Mouse (Mus musculus) liver, embryonic 14.5 days (tissue): ENCODE results near the gene Pwwp2a. TPM values are rescaled to one million over a fixed set of nuclear protein-coding genes. Genes with fewer than 3 reads are reported as not detected.
A peak's percentile ranks its signal among the peaks of the same experiment; 100 is the strongest.

Experiments used
- ATAC-seq: fragments of 200-750 bp; cut with Nextera tagmentation; 2 replicates; pipeline ENCODE4 v1.8.0; 2017; ENCODE audit warnings: moderate number of reproducible peaks, mild to moderate bottlenecking, moderate library complexity; ENCODE audit not compliant: insufficient read depth
- DNase-seq, 3 experiments: peaks; one replicate each; pipeline ENCODE4 v3.0.0-alpha.2; 2012 to 2013; ENCODE audit warnings: low read depth in 3 of 3, low spot score in 3 of 3
- H3K27ac ChIP-seq: fragments of 300-500 bp; sonication (generic); 2 replicates; pipeline ENCODE4 v1.5.1; 2014; ENCODE audit warnings: moderate library complexity, mild to moderate bottlenecking, control low read depth, inconsistent platforms
- H3K27me3 ChIP-seq: fragments of 300-500 bp; sonication (generic); 2 replicates; pipeline ENCODE4 v1.6.1; 2014; ENCODE audit warnings: mild to moderate bottlenecking, low read length, moderate library complexity; ENCODE audit not compliant: control insufficient read depth, insufficient read depth
- H3K36me3 ChIP-seq: fragments of 300-500 bp; sonication (generic); replicated peaks from 2 replicates; pipeline ENCODE4 v1.6.1; 2014; ENCODE audit warnings: low read depth; ENCODE audit not compliant: control insufficient read depth, insufficient read depth
- H3K4me1 ChIP-seq, 2 experiments: fragments of 200-500 bp in 1 of 2; fragments of 300-500 bp in 1 of 2; sonication (generic) in 1 of 2; replicated peaks; 2 replicates each; pipeline ENCODE4 v1.6.1; 2012 to 2014; ENCODE audit warnings: antibody characterized with exemption in 1 of 2, inconsistent platforms in 1 of 2, low read length in 1 of 2; ENCODE audit not compliant: control insufficient read depth in 2 of 2, insufficient read depth in 2 of 2
- H3K4me2 ChIP-seq: fragments of 300-500 bp; sonication (generic); 2 replicates; pipeline ENCODE4 v1.6.1; 2014; ENCODE audit warnings: low read depth, mild to moderate bottlenecking, control low read depth, moderate library complexity
- H3K4me3 ChIP-seq, 2 experiments: fragments of 200-500 bp in 1 of 2; fragments of 300-500 bp in 1 of 2; sonication (generic) in 1 of 2; 2 replicates each; pipeline ENCODE4 v1.5.1; 2012 to 2014; ENCODE audit warnings: low read depth in 2 of 2, low read length in 2 of 2, mild to moderate bottlenecking in 2 of 2, control low read depth in 1 of 2, inconsistent platforms in 1 of 2, moderate library complexity in 1 of 2; ENCODE audit not compliant: insufficient read depth in 1 of 2
- H3K9ac ChIP-seq: fragments of 300-500 bp; sonication (generic); replicated peaks from 2 replicates; pipeline ENCODE4 v1.6.1; 2014; ENCODE audit warnings: mild to moderate bottlenecking, control low read depth, moderate library complexity
- H3K9me3 ChIP-seq: fragments of 300-500 bp; sonication (generic); 2 replicates; pipeline ENCODE4 v1.6.1; 2016; ENCODE audit warnings: low read length, mixed read lengths; ENCODE audit not compliant: control insufficient read depth
- CTCF ChIP-seq: IDR thresholded peaks from 2 replicates; pipeline ENCODE4 v1.5.1; 2016; ENCODE audit warnings: antibody characterized with exemption, low read depth, control low read depth
- EP300 ChIP-seq: IDR thresholded peaks from 2 replicates; pipeline ENCODE4 v1.6.1; 2016; ENCODE audit warnings: antibody characterized with exemption, low read depth
- WGBS: fragments of 180-500 bp; shearing (Covaris S2); extraction: QIAGEN DNeasy Blood & Tissue Kit; methylation state at CpG from one replicate; pipeline ENCODE4 v1.1.7; 2014; ENCODE audit not compliant: insufficient replicate concordance; 5-methylcytosine and 5-hydroxymethylcytosine counted together
- polyA plus RNA-seq, 2 experiments: library from polyadenylated mRNA; depleted of rRNA in 1 of 2; stranded (reverse) in 1 of 2; unstranded in 1 of 2; fragments of >200 nt; fragmentation: Nextera tagmentation in 1 of 2; extraction: Ambion mirVana in 1 of 2; gene quantifications; 2 replicates each; pipeline versions ENCODE4 v1.2.1 to v1.2.3; 2012 to 2014

Gene Pwwp2a
- polyA plus RNA-seq, 2 experiments: 10.3 to 15.7 TPM

- Histone ChIP-seq H3K4me2 (no peak overlapping the region), H3K4me1 (peaks cover 0 to 2% of the 10 kb centered on the region in 2 experiments; a peak in 1 of 4 replicates), H3K36me3 (no peaks in the 10 kb centered on the region), H3K9ac (no peak overlapping the region), H3K4me3 (no peak overlapping the region), H3K9me3 (no peaks in the 10 kb centered on the region), H3K27ac (no peak overlapping the region), H3K27me3 (no peaks in the 10 kb centered on the region)
- DNase-seq: no peak
- TF ChIP-seq CTCF: no peak
- TF ChIP-seq EP300: no peak
- 0 out of 2 replicates have a peak, but pooled peaks have one; percentile 33 for ATAC-seq
- WGBS: 48% methylated on average over 10 of the region's 10 CpGs
Observed at GRCm38 (mm10) chr11:43656464-43656863, 25.3 kb upstream of the Pwwp2a start.

GRCm38 (mm10) chr11:43658010-43658409 lies 23.8 kb upstream of the Pwwp2a start:
- WGBS: 67% methylated on average over 1 of the region's 1 CpGs
- ATAC-seq: no peak
- H3K27ac ChIP-seq: no peak overlapping the region

GRCm38 (mm10) chr11:43667038-43667745 lies 14.6 kb upstream of the Pwwp2a start:
- DNase-seq: no peak
- Histone ChIP-seq H3K27me3 (no peaks in the 10 kb centered on the region), H3K36me3 (no peaks in the 10 kb centered on the region), H3K9ac (no peak overlapping the region), H3K4me2 (no peak overlapping the region), H3K9me3 (no peaks in the 10 kb centered on the region), H3K4me3 (no peak overlapping the region), H3K4me1 (no peaks in the 10 kb centered on the region), H3K27ac (no peak overlapping the region)
- TF ChIP-seq CTCF (no peak), EP300 (no peak)
- ATAC-seq: peak; percentile 53; the same call in 1 of the 2 replicates
- WGBS: 54% methylated on average over 19 of the region's 19 CpGs

More at GRCm38 (mm10) chr11:43658010-43658409, 23.8 kb upstream of the Pwwp2a start:
- Histone ChIP-seq H3K9ac (no peak overlapping the region), H3K9me3 (no peaks in the 10 kb centered on the region), H3K36me3 (no peaks in the 10 kb centered on the region), H3K4me3 (no peak overlapping the region), H3K4me1 (peaks cover 0 to under 1% of the 10 kb centered on the region in 2 experiments; a peak in 1 of 4 replicates), H3K4me2 (no peak overlapping the region), H3K27me3 (no peaks in the 10 kb centered on the region)
- TF ChIP-seq CTCF (no peak), EP300 (no peak)
- DNase-seq: no peak

GRCm38 (mm10) chr11:43682415-43683217 lies 818 bp downstream of the Pwwp2a start:
- H3K9me3 ChIP-seq: no peaks in the 10 kb centered on the region
- H3K4me1 ChIP-seq: peaks cover 10% of the 10 kb centered on the region in 2 experiments
- DNase-seq (peak; percentile 24 to 47 (median 24)), ATAC-seq (peak; percentile 24; the same call in 1 of the 2 replicates)
- H3K27me3 ChIP-seq: no peaks in the 10 kb centered on the region
- H3K27ac ChIP-seq: peak overlapping the region; percentile 71
- peak overlapping the region; percentile 97 for H3K9ac ChIP-seq
- TF ChIP-seq EP300 (no peak), CTCF (no peak)
- peaks cover 19% of the 10 kb centered on the region for H3K36me3 ChIP-seq
- peak overlapping the region; percentile 93 for H3K4me2 ChIP-seq
- H3K4me3 ChIP-seq: peak overlapping the region; percentile 91 to 96
- 1% methylated on average over 70 of the region's 72 CpGs for WGBS

- Histone ChIP-seq H3K9ac (no peak overlapping the region), H3K4me3 (no peak overlapping the region), H3K9me3 (no peaks in the 10 kb centered on the region), H3K27ac (no peak overlapping the region), H3K27me3 (no peaks in the 10 kb centered on the region), H3K4me2 (no peak overlapping the region), H3K36me3 (peaks cover 51% of the 10 kb centered on the region), H3K4me1 (peaks cover 0 to 1% of the 10 kb centered on the region in 2 experiments; a peak in 2 of 4 replicates)
- TF ChIP-seq EP300 (no peak), CTCF (no peak)
- DNase-seq (no peak), ATAC-seq (no peak)
- 93% methylated on average over 1 of the region's 1 CpGs for WGBS
Observed at GRCm38 (mm10) chr11:43688850-43689249, 7.1 kb downstream of the Pwwp2a start.
